Mouse (Mus musculus) heart, embryonic 12.5 days (tissue): Measurements from ENCODE around the gene Entpd3. TPM values are rescaled to one million over a fixed set of nuclear protein-coding genes. Genes with fewer than 3 reads are reported as not detected.
"Not testable (repeated sequence)": the region's sequence is repeated elsewhere in the genome, so short reads cannot be mapped to it uniquely, and the experiment has no call there.

Experiments
- ATAC-seq: fragments of 200-750 bp; cut with Nextera tagmentation; 2 replicates; pipeline ENCODE4 v1.8.0; 2017; ENCODE audit warnings: moderate TSS enrichment, moderate library complexity; ENCODE audit not compliant: insufficient number of reproducible peaks, low FRiP score
- H3K27ac ChIP-seq: fragments of 300-500 bp; sonication (generic); 2 replicates; pipeline ENCODE4 v1.5.1; 2016; ENCODE audit warnings: mild to moderate bottlenecking, moderate library complexity; ENCODE audit not compliant: poor library complexity, severe bottlenecking
- H3K27me3 ChIP-seq: fragments of 300-500 bp; sonication (generic); replicated peaks from 2 replicates; pipeline ENCODE4 v1.6.1; 2016; ENCODE audit warnings: mild to moderate bottlenecking, moderate library complexity
- H3K36me3 ChIP-seq: fragments of 300-500 bp; sonication (generic); 2 replicates; pipeline ENCODE4 v1.6.1; 2016; ENCODE audit warnings: mild to moderate bottlenecking, moderate library complexity
- H3K4me1 ChIP-seq: fragments of 300-500 bp; sonication (generic); replicated peaks from 2 replicates; pipeline ENCODE4 v1.6.1; 2016; ENCODE audit warnings: mild to moderate bottlenecking
- H3K4me2 ChIP-seq: fragments of 300-500 bp; sonication (generic); 2 replicates; pipeline ENCODE4 v1.6.1; 2016; ENCODE audit warnings: mild to moderate bottlenecking, moderate library complexity
- H3K4me3 ChIP-seq: fragments of 300-500 bp; sonication (generic); 2 replicates; pipeline ENCODE4 v1.5.1; 2016; ENCODE audit warnings: mild to moderate bottlenecking
- H3K9ac ChIP-seq: fragments of 300-500 bp; sonication (generic); 2 replicates; pipeline ENCODE4 v1.6.1; 2016; ENCODE audit warnings: mild to moderate bottlenecking, moderate library complexity
- H3K9me3 ChIP-seq: fragments of 300-500 bp; sonication (generic); replicated peaks from 2 replicates; pipeline ENCODE4 v1.6.1; 2016; ENCODE audit warnings: mild to moderate bottlenecking, moderate library complexity
- WGBS: fragments of 180-500 bp; shearing (Covaris S2); methylation state at CpG from one replicate; pipeline ENCODE4 v1.1.7; 2016; 5-methylcytosine and 5-hydroxymethylcytosine counted together
- polyA plus RNA-seq: library from polyadenylated mRNA; unstranded; fragments of >200 nt; fragmentation: Nextera tagmentation; extraction: Ambion mirVana; gene quantifications from 2 replicates; pipeline ENCODE4 v1.2.1, GENCODE M21; 2016

The Entpd3 gene
- polyA plus RNA-seq, 1 experiment from 2014 or later: 0.14 TPM

GRCm38 (mm10) chr9:120533446-120533950 lies 6.1 kb upstream of the Entpd3 start:
- 88% methylated on average over 8 of the region's 8 CpGs for WGBS
- peaks cover 12% of the 10 kb centered on the region; the same call in 1 of the 2 replicates for H3K9me3 ChIP-seq
- ATAC-seq, H3K27me3 ChIP-seq, H3K36me3 ChIP-seq, H3K4me1 ChIP-seq, H3K4me3 ChIP-seq, H3K27ac ChIP-seq, H3K4me2 ChIP-seq, H3K9ac ChIP-seq: not testable (repeated sequence)

- Histone ChIP-seq H3K36me3 (no peaks in the 10 kb centered on the region), H3K9me3 (no peaks in the 10 kb centered on the region), H3K4me2 (no peak overlapping the region), H3K27me3 (peaks cover 45% of the 10 kb centered on the region), H3K4me3 (no peak overlapping the region), H3K4me1 (peaks cover 7% of the 10 kb centered on the region), H3K27ac (no peak overlapping the region), H3K9ac (no peak overlapping the region)
- WGBS: 29% methylated on average over 2 of the region's 2 CpGs
- no peak for ATAC-seq
These were observed 1.8 kb downstream of the Entpd3 start for GRCm38 (mm10) chr9:120541411-120541810.

GRCm38 (mm10) chr9:120542241-120542640 lies 2.6 kb downstream of the Entpd3 start:
- H3K4me3 ChIP-seq: no peak overlapping the region
- no peaks in the 10 kb centered on the region for H3K9me3 ChIP-seq
- H3K36me3 ChIP-seq: no peaks in the 10 kb centered on the region
- peaks cover 7% of the 10 kb centered on the region for H3K4me1 ChIP-seq
- no peak overlapping the region for H3K27ac ChIP-seq
- 35% methylated on average over 6 of the region's 6 CpGs for whole genome bisulfite sequencing
- no peak overlapping the region for H3K4me2 ChIP-seq
- H3K27me3 ChIP-seq: peaks cover 45% of the 10 kb centered on the region
- no peak for ATAC-seq
- no peak overlapping the region for H3K9ac ChIP-seq

- H3K27me3 ChIP-seq: peaks cover 28% of the 10 kb centered on the region
- H3K4me1 ChIP-seq: no peaks in the 10 kb centered on the region; the same call in 1 of the 2 replicates
- WGBS: 73% methylated on average over 2 of the region's 2 CpGs
- H3K4me2 ChIP-seq: no peak overlapping the region
- no peak overlapping the region for H3K9ac ChIP-seq
- H3K9me3 ChIP-seq: no peaks in the 10 kb centered on the region
- no peak overlapping the region for H3K4me3 ChIP-seq
- no peak overlapping the region for H3K27ac ChIP-seq
- no peaks in the 10 kb centered on the region for H3K36me3 ChIP-seq
- no peak for ATAC-seq
These were observed 6.4 kb downstream of the Entpd3 start for GRCm38 (mm10) chr9:120545994-120546393.

GRCm38 (mm10) chr9:120546482-120546881 lies 6.9 kb downstream of the Entpd3 start:
- H3K9me3 ChIP-seq: no peaks in the 10 kb centered on the region
- no peak overlapping the region for H3K9ac ChIP-seq
- H3K27ac ChIP-seq: no peak overlapping the region
- peaks cover 23% of the 10 kb centered on the region for H3K27me3 ChIP-seq
- H3K36me3 ChIP-seq: no peaks in the 10 kb centered on the region
- no peak for ATAC-seq
- H3K4me1 ChIP-seq: no peaks in the 10 kb centered on the region; the same call in 1 of the 2 replicates
- 92% methylated on average over 9 of the region's 9 CpGs for WGBS
- H3K4me2 ChIP-seq: no peak overlapping the region
- H3K4me3 ChIP-seq: no peak overlapping the region

- no peak overlapping the region for H3K9ac ChIP-seq
- H3K27me3 ChIP-seq: peaks cover 16% of the 10 kb centered on the region
- no peak for ATAC-seq
- WGBS: 31% methylated on average over 16 of the region's 16 CpGs
- no peaks in the 10 kb centered on the region for H3K9me3 ChIP-seq
- H3K27ac ChIP-seq: no peak overlapping the region
- H3K4me1 ChIP-seq: no peaks in the 10 kb centered on the region
- no peak overlapping the region for H3K4me3 ChIP-seq
- no peaks in the 10 kb centered on the region for H3K36me3 ChIP-seq
- peak overlapping the region; percentile 2; the same call in 1 of the 2 replicates for H3K4me2 ChIP-seq
These were observed 7.5 kb downstream of the Entpd3 start for GRCm38 (mm10) chr9:120547026-120547668.

- peaks cover 16% of the 10 kb centered on the region; the same call in 1 of the 2 replicates for H3K27me3 ChIP-seq
- no peak overlapping the region for H3K27ac ChIP-seq
- WGBS: 89% methylated on average over 9 of the region's 9 CpGs
- H3K4me2 ChIP-seq: no peak overlapping the region
- no peaks in the 10 kb centered on the region for H3K9me3 ChIP-seq
- no peak overlapping the region for H3K9ac ChIP-seq
- ATAC-seq: no peak
- H3K36me3 ChIP-seq: no peaks in the 10 kb centered on the region
- no peaks in the 10 kb centered on the region for H3K4me1 ChIP-seq
- H3K4me3 ChIP-seq: no peak overlapping the region
These were observed 11.2 kb downstream of the Entpd3 start for GRCm38 (mm10) chr9:120550778-120551177.

GRCm38 (mm10) chr9:120563590-120563989 lies 24.0 kb downstream of the Entpd3 start:
- H3K4me1 ChIP-seq: no peaks in the 10 kb centered on the region
- H3K27me3 ChIP-seq: no peaks in the 10 kb centered on the region
- no peak overlapping the region for H3K4me2 ChIP-seq
- no peaks in the 10 kb centered on the region for H3K9me3 ChIP-seq
- H3K4me3 ChIP-seq: no peak overlapping the region
- H3K27ac ChIP-seq: no peak overlapping the region
- no peak overlapping the region for H3K9ac ChIP-seq
- no peak for ATAC-seq
- H3K36me3 ChIP-seq: no peaks in the 10 kb centered on the region
- WGBS: 77% methylated on average over 3 of the region's 3 CpGs

GRCm38 (mm10) chr9:120564247-120564646 lies 24.6 kb downstream of the Entpd3 start:
- no peak for ATAC-seq
- Histone ChIP-seq H3K9me3 (no peaks in the 10 kb centered on the region), H3K4me2 (no peak overlapping the region), H3K4me1 (peaks cover 5% of the 10 kb centered on the region; the same call in 1 of the 2 replicates), H3K9ac (no peak overlapping the region), H3K36me3 (no peaks in the 10 kb centered on the region), H3K4me3 (no peak overlapping the region), H3K27me3 (no peaks in the 10 kb centered on the region), H3K27ac (no peak overlapping the region)
- 77% methylated on average over 2 of the region's 2 CpGs for WGBS

GRCm38 (mm10) chr9:120566384-120566783 lies 26.8 kb downstream of the Entpd3 start:
- WGBS: 58% methylated on average over 5 of the region's 5 CpGs
- no peak for ATAC-seq
- no peak overlapping the region for H3K4me3 ChIP-seq

GRCm38 (mm10) chr9:120568917-120569316 lies 29.3 kb downstream of the Entpd3 start:
- H3K27me3 ChIP-seq: no peaks in the 10 kb centered on the region
- WGBS: 21% methylated on average over 2 of the region's 2 CpGs
- no peak overlapping the region for H3K9ac ChIP-seq
- 0 out of 2 replicates have a peak overlapping the region, but pooled peaks have one; percentile 21 for H3K4me2 ChIP-seq
- H3K4me1 ChIP-seq: peaks cover 25% of the 10 kb centered on the region
- no peak overlapping the region for H3K4me3 ChIP-seq
- peaks cover 15% of the 10 kb centered on the region for H3K36me3 ChIP-seq
- ATAC-seq: peak; percentile 80
- H3K9me3 ChIP-seq: no peaks in the 10 kb centered on the region
- H3K27ac ChIP-seq: peak overlapping the region; percentile 42; the same call in 1 of the 2 replicates

More at GRCm38 (mm10) chr9:120566384-120566783, 26.8 kb downstream of the Entpd3 start:
- Histone ChIP-seq H3K27me3 (no peaks in the 10 kb centered on the region), H3K4me1 (peaks cover 12% of the 10 kb centered on the region), H3K9me3 (no peaks in the 10 kb centered on the region), H3K4me2 (no peak overlapping the region), H3K36me3 (no peaks in the 10 kb centered on the region), H3K27ac (no peak overlapping the region), H3K9ac (0 out of 2 replicates have a peak overlapping the region, but pooled peaks have one; percentile 43)
